Mouse (Mus musculus) left cerebral cortex, adult 8-10 months (tissue): ENCODE results near the gene Mpo. TPM values are rescaled to one million over a fixed set of nuclear protein-coding genes. Genes with fewer than 3 reads are reported as not detected.

Experiments
- DNase-seq, 2 experiments: peaks; one replicate each; pipeline ENCODE4 v3.0.0; 2022; ENCODE audit warnings: low spot score in 2 of 2
- total RNA-seq, 4 experiments: library from RNA; stranded (reverse); gene quantifications; 2 replicates each; pipeline ENCODE4 v1.2.4; 2022

The Mpo gene
- total RNA-seq, 4 experiments from 2014 or later = 0.55 TPM; not detected in 3

GRCm38 (mm10) chr11:87790088-87790487 is 3.3 kb upstream of the Mpo start:
- DNase-seq = no peak

- DNase-seq = peak; percentile 23 to 65
Observed at GRCm38 (mm10) chr11:87801711-87802275, 8.4 kb downstream of the Mpo start.

DNA sequence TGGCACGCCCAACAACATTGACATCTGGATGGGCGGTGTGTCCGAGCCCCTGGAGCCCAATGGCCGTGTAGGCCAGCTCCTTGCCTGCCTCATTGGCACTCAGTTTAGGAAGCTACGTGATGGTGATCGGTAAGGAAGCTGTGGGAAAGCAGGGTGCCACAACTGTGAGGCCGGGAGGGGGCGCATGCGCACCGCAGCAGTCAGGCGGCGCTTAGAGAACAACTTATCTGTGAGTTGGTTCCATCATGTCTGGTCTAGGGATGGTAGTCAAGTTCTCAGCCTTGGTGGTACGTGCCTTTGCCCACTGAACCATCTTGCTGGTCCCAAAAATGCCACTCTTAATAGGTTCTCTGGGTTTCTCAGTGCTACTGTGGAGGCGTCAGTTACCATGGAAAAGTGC is 9.2 kb downstream of the Mpo start:
- peak; percentile 22 to 37 for DNase-seq

- DNase-seq = no peak
Observed at GRCm38 (mm10) chr11:87805448-87805847, 12.1 kb downstream of the Mpo start.

GRCm38 (mm10) chr11:87807433-87807832 is 14.1 kb downstream of the Mpo start:
- DNase-seq = no peak

DNA sequence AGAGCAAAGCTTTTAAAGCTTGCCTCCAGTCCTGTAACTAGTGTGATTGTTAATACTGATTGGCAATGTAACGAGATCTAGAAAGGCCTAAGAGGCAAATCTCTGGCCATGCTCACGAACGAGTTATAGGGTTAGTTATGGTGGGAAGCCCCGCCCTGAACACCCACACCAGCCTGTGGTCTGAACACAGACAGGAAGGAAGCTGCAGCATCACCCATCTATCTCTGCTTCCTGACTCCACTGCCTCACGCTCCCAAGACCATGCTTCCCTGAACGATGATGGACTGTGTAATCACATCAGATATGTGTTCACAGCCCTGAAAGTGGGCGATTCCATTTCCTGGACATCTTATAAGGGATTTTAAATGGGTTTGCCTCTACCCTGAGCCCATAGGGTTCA is 14.9 kb downstream of the Mpo start:
- no peak for DNase-seq

DNA sequence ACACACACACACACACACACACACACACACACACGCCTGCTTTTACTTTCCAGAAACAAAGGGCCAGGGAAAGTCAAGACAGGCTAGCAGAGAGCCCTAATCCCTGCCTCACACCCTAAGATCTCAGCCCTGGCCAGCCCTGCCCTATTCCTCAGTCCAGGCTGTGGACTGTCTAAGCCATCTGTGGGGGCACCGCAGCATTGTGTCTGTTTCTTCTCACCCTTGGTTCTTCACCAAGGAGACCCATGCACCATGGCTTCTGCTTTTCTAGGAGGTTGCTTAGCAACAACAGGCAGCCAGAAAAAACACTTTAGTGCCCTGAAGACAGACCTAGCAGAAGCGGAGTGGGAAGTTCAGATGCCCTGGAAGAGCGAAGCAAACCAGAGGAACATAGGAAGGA is 18.0 kb downstream of the Mpo start:
- DNase-seq = no peak

GRCm38 (mm10) chr11:87814831-87815230 is 21.4 kb downstream of the Mpo start:
- DNase-seq = no peak

GRCm38 (mm10) chr11:87816707-87817442 is 23.5 kb downstream of the Mpo start:
- DNase-seq = peak in 1 of 2 experiments; percentile 48

GRCm38 (mm10) chr11:87817443-87817773 is 24.0 kb downstream of the Mpo start:
- no peak for DNase-seq

DNA sequence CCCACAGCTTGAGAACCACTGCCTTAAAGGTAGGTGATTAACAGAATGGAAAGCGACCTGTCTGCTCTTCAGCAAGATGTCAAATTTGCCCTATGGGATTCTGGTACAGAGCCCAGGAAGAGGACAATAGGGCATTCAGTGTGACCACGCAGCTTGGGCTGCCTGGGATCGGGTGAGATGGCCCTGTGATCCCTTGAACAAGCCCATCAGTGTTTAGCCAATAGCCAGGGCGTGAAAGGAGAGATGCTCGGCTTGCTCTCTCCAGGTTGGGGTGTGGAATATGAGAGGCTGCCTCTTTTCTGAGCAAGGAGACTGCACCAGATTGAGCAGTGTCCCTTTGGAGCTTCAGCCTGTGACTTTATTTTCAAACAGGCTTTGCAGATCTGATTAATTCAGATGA is 28.1 kb downstream of the Mpo start:
- DNase-seq = no peak

- no peak for DNase-seq
Observed at GRCm38 (mm10) chr11:87828239-87828900, 35.0 kb downstream of the Mpo start, which contains the start of gene Lpo. TSS of gene Lpo (minus strand) at chr11:87828289.

DNA sequence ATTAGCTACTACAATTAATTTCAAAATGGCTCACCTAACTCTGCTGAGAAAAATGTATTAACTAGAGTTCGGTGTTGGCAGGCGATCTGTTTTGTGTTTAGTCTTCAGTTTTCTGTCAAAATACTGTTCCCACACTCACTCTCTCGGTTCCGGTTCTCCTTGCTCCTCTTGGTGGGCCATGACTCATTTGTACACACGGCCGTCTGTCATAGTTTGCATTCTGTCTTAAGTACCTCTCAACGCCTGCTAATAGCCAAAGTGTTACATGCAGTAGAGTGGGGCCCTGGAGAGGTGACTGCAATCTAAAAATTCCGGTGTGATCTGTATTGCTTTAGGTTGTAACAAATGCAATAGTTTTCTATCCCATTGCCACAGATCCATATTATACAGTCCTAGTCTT is 47.3 kb downstream of the Mpo start:
- no peak for DNase-seq

DNA sequence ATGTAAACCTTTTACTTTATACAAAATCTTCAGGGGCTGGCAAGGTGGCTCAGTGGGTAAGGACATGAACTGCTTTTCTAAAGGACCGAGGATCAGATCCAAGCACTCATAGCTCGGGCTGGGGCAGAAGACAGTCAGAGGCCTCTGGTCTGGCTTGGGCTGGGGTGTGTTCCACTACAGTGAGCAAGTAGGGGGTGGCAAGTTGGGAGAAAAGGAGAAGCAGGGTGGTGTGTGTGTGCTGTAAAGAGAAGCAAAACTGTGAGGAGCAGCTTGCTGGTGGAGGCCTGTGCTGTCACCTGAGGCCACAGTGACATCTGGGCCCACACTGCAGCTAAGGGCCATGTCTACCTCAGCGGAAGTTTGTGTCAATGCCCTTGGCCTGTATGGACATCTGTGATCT is 48.1 kb downstream of the Mpo start:
- DNase-seq = no peak

GRCm38 (mm10) chr11:87846968-87847600 is 53.7 kb downstream of the Mpo start:
- DNase-seq = no peak

DNA sequence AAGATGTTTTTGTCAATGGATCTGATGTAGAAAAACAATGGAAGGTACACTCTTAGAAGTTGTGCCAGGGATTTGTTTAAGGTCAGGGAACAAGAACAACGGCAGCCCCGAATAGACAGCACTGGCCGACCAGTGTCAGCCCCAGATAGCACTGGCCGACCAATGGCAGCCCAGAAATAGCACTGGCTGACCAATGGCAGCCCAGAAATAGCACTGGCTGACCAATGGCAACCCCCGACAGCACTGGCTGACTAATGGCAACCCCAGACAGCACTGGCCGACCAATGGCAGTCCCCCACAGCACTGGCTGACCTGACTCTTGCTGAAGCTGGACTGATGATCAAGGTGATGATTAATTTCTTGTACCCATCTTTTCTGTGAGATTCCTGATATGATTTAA is 54.5 kb downstream of the Mpo start:
- no peak for DNase-seq

DNA sequence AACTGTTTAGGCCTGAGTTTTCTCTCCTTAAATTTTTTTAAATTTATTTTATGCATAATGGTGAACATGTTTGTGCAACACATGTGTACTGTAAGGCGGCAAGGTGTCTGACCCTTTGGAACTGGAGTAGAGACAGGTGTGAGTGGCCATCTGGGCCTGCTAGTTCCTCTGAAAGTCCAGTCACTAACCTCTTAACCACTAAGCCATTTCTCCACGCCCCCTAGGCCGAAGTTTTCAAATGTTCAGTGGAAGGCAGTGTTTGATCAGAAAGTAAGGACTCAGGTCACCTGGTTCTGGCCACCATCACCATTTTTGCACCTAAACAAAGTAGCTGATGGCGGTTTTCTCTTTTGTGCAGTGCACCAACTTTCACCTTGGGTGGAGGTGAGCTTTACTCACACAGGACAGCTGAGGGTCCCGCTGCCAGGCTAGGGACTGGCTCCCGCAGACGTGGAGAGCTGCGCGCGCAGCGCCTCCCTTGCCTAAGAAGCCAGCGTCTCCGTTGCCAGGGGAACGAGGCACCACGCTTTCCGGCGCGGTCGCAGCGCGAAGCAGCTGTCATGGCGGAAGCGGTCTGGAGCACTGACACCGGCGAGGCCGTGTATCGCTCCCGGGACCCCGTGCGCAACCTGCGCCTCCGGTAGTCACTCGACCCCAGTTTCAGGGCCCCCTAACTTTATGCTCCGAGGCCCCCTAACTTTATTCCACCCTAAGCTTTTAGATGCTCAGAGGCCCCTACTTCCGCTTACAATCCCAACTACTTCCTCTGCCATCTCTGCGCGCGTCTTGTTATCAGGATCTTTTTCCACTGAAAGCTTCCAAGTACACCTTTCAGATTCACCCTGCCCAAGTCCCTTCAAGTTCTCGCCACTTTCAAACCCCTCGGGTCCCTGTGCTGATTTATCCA is 59.6 kb downstream of the Mpo start, which contains the start of gene Mks1:
Gene Mks1, plus strand, starts transcription at position 526 of the 907 bp plus-strand sequence.
- DNase-seq = peak; percentile 85 to 88

GRCm38 (mm10) chr11:87853597-87853954 is 60.2 kb downstream of the Mpo start:
- DNase-seq = peak; percentile 24 to 27
